Mouse (Mus musculus): ENCODE data around the gene Slfn2. TPM values are rescaled to one million over a fixed set of nuclear protein-coding genes. Genes with fewer than 3 reads are reported as not detected.

Gene Slfn2
- polyA plus RNA-seq, 1 experiment from 2014 or later, result 0.61 TPM

DNA sequence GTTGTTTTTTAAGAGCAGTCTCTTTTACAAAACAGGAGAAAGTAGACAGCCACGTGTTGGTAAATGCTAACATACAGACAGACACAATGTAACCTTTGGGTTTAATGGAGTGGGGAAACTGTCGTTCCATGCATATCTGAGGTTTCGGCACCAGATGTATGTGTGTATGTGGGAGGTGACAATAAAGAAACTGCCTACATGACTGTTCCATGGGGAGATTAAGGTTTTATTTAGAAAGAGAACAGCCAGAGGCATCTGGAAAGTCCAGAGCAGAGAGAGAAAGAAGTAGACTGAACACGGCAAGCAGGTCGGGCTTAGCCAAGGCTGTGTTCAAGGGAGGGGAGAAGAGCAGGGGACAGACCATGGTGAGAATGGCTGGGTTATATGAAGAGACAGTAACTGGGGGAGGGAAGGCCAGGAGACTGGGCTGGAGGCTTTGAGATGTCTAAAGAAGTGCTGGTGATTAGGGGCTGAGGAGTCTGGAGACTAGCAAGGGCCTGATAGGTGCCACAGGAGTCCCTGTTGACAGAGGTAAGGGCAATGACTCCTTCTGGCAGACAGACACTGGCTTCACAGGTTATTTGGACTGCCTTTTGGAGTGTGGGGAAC, 4.4 kb upstream of the Slfn2 start:
- Histone ChIP-seq H3K27ac (no peak overlapping the region), H3K4me1 (no peaks in the 10 kb centered on the region), H3K9me3 (replicated peaks) (no peaks in the 10 kb centered on the region), H3K36me3 (ENCODE audit: poor library complexity, severe bottlenecking) (no peaks in the 10 kb centered on the region), H3K4me3 (no peak overlapping the region), H3K9ac (no peak overlapping the region), H3K27me3 (no peaks in the 10 kb centered on the region), H3K4me2 (no peak overlapping the region)
- 79% methylated on average over 5 of the region's 5 CpGs for WGBS
- ATAC-seq, result no peak

DNA sequence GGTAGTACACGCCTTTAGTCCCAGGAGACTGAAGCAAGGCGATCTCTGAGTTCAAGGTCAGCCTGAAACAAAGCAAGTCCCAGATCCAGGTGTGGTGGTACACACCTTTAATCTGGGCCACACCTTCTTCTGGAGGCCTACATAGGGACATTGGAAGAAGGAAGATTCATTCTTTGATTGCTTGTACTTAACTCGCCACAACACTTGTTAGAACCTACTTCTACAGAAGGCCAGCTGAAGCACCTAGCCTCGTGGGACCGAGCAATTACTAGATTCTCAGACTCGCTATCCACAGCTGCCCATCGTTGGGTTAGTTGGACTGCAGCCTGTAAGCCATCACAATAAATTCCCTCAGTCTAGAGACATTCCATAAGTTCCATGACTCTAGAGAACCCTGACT, 3.1 kb upstream of the Slfn2 start:
- H3K4me3 ChIP-seq, result no peak overlapping the region
- no peak overlapping the region for H3K27ac ChIP-seq
- H3K9ac ChIP-seq, result no peak overlapping the region
- peaks cover 4% of the 10 kb centered on the region; the same call in 1 of the 2 replicates for H3K4me1 ChIP-seq
- no peaks in the 10 kb centered on the region for H3K9me3 ChIP-seq (replicated peaks)
- H3K27me3 ChIP-seq, result no peaks in the 10 kb centered on the region
- no peak for ATAC-seq
- no peaks in the 10 kb centered on the region for H3K36me3 ChIP-seq (ENCODE audit: poor library complexity, severe bottlenecking)
- 90% methylated on average over 7 of the region's 7 CpGs for WGBS
- no peak overlapping the region for H3K4me2 ChIP-seq

DNA sequence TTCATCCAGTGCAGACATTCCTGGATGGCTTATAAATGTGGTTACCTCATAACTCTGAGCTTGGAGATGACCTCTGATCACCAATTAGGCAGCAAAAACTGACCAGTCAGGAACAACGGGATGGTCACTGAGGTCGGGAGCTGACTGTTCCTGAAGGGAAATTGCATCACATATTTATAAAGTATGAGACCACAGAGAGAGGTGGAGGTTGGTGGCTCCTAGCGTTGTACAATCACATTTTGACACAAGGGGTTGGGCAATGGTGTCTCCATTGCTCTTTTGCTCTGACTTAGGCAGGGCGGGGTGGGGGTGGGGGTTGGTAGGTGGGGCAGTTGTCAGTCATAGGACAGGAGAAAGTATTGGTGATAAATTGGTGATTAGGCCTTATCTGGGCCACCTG, 1.8 kb upstream of the Slfn2 start:
- Histone ChIP-seq H3K4me1 (peaks cover 8% of the 10 kb centered on the region; the same call in 1 of the 2 replicates), H3K4me2 (no peak overlapping the region), H3K9ac (no peak overlapping the region), H3K27me3 (no peaks in the 10 kb centered on the region), H3K9me3 (replicated peaks) (no peaks in the 10 kb centered on the region), H3K36me3 (ENCODE audit: poor library complexity, severe bottlenecking) (no peaks in the 10 kb centered on the region), H3K27ac (no peak overlapping the region), H3K4me3 (no peak overlapping the region)
- no peak for ATAC-seq
- WGBS, result 85% methylated on average over 4 of the region's 4 CpGs

DNA sequence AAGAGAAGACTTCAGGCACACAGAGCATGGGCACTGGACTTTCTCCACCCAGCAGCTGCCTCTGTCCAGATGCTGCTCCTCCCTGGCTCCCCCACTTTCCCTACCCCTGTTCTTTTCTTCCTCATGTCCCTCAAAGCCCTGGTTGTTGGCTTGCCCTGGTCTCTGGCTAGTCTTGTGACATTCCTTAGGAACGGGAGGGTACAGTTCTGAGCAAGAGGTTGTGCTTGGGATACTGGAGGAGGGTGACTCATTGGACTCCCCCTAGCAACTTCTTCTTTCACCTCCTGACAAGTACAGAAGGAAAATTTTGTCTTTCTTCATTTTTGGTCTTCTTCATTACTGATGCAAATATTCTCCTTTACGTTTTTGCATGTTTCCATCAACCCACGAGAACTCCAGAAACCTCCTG, 967 bp upstream of the Slfn2 start:
- no peak overlapping the region for H3K9ac ChIP-seq
- 69% methylated on average over 3 of the region's 3 CpGs for WGBS

DNA sequence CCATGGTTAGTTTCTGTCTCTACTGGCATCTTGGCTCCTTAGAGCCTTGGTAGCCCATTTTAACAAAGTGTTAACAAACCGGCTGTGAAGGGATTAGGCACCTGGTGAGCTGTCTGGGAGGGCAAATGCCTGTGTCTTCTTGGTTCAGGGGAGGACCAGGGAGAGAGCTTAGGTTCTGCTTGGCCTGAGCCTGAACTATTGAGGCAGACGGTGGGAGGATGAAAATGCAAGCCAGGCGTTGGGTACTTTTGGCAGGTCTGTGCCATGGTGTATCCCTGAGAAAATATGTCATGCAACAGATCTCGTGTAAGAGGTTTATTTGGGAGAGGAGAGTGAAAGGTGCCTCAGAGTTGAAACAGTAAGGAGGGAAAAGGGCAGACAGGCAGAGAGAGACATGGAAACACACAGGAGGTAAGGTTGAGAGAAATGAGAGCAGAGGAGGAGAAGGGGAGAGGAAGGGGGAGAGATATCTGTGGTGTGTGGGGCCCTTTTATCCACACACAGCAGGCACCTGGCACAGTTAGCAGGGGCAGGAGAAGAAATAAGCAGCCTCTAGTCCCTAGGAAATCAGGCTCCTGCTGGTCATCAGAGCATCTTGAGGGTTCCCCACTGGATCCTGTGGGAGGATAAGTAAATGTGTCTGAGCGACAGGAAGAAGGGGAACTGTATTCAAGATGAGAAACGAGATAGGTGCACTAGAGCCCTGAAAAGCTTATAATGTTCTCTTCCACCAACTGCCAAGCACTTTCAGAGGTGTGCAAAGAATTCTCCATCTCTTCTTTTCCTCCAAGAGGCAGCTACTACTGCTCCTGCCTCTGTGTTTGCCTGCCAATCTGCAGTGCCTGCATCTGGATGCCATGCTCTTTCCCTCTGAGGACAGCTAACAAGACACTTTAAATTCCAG, 781 bp downstream of the Slfn2 start:
- H3K27ac ChIP-seq, result no peak overlapping the region
- no peaks in the 10 kb centered on the region for H3K27me3 ChIP-seq
- peaks cover 8% of the 10 kb centered on the region; the same call in 1 of the 2 replicates for H3K4me1 ChIP-seq
- no peak overlapping the region for H3K9ac ChIP-seq
- H3K36me3 ChIP-seq (ENCODE audit: poor library complexity, severe bottlenecking), result no peaks in the 10 kb centered on the region
- no peak overlapping the region for H3K4me2 ChIP-seq
- H3K4me3 ChIP-seq, result no peak overlapping the region
- ATAC-seq, result no peak
- 17% methylated on average over 6 of the region's 6 CpGs for WGBS
- no peaks in the 10 kb centered on the region for H3K9me3 ChIP-seq (replicated peaks)

More for the DNA sequence above, 967 bp upstream of the Slfn2 start:
- ATAC-seq, result no peak
- Histone ChIP-seq H3K4me3 (no peak overlapping the region), H3K36me3 (ENCODE audit: poor library complexity, severe bottlenecking) (no peaks in the 10 kb centered on the region), H3K27ac (no peak overlapping the region), H3K4me1 (peaks cover 8% of the 10 kb centered on the region; the same call in 1 of the 2 replicates), H3K27me3 (no peaks in the 10 kb centered on the region), H3K4me2 (no peak overlapping the region), H3K9me3 (replicated peaks) (no peaks in the 10 kb centered on the region)

DNA sequence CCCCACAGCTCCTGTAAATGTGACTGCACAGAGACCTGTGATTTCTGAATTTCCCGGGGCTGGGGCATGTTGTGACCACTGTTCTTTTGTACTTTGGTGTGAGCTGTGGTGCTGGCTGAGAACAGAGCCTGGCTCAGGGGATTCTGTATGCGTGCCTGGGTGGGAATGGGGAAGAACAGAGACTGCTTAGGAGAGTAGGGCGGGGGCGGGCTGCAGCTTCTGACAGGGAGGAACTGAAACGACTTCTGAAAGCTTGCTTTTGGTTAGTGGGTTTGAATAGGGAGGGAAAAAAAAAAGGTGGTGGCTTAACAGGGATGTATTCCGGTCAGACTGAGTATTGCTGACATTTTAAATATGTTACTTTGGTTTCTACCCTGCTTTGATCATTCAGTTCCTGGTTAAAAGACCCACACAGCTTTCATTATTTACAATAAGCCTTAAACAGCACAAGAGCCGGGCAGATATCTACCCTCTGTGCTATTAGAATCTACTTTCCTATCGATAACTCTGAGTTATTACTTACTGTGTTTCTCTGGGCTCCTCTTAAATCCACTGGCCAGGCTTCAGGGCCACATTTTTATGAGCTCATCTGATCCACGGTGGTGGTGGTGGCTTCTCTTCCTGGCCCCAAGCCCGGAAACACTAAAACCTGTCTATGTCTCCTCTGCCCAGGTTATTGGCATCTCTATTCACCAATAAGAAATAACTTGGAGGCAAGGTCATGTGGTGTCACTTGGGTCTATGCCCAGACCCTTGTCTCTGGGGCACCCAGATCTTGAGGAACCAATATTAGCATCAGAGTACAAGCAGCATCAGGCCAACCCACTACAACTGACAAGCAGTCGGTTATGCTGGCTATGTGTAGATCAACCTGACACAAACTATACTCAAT, 2.0 kb downstream of the Slfn2 start:
- H3K9me3 ChIP-seq (replicated peaks), result no peaks in the 10 kb centered on the region
- H3K36me3 ChIP-seq (ENCODE audit: poor library complexity, severe bottlenecking), result no peaks in the 10 kb centered on the region
- no peak overlapping the region for H3K27ac ChIP-seq
- no peak for ATAC-seq
- H3K4me2 ChIP-seq, result no peak overlapping the region
- H3K27me3 ChIP-seq, result no peaks in the 10 kb centered on the region
- H3K4me3 ChIP-seq, result no peak overlapping the region
- WGBS, result 36% methylated on average over 11 of the region's 11 CpGs
- H3K9ac ChIP-seq, result no peak overlapping the region
- H3K4me1 ChIP-seq, result peaks cover 8% of the 10 kb centered on the region; the same call in 1 of the 2 replicates

DNA sequence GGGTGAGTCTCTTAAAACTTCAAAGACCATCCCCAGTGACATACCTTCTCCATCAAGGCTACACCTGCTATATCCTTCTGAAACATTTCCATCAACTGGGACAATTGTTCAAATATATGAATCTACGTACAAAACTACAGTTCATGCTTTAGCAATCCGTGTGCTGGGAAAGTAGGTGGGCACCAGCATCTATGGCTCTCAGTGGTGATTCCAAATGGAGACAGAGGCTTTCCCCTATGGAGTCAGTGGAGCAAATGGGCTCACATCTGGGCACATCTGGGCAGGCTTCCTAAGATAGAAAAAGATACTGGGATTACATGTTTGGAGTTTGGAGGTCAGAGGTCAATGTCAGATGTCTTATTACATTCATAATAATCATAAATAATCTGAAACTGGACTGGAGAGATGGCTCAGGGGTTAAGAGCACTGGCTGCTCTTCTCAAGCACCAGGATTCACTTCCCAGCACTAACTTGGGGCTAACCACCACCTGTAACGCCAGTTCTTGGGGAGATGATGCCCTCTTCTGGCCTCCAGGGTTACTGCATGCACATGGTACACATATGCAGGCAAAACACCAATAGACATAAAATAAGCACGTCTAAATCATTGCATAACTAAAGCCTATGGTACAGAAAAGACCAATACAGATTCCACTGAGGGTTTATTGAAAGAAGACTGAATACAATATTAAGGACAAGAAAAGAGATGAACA, 3.2 kb downstream of the Slfn2 start:
- Histone ChIP-seq H3K9me3 (replicated peaks) (no peaks in the 10 kb centered on the region), H3K4me2 (no peak overlapping the region), H3K27me3 (no peaks in the 10 kb centered on the region), H3K36me3 (ENCODE audit: poor library complexity, severe bottlenecking) (no peaks in the 10 kb centered on the region), H3K27ac (no peak overlapping the region), H3K4me1 (peaks cover 8% of the 10 kb centered on the region; the same call in 1 of the 2 replicates), H3K9ac (no peak overlapping the region), H3K4me3 (no peak overlapping the region)
- ATAC-seq, result no peak
- WGBS, result 80% methylated on average over 4 of the region's 4 CpGs

DNA sequence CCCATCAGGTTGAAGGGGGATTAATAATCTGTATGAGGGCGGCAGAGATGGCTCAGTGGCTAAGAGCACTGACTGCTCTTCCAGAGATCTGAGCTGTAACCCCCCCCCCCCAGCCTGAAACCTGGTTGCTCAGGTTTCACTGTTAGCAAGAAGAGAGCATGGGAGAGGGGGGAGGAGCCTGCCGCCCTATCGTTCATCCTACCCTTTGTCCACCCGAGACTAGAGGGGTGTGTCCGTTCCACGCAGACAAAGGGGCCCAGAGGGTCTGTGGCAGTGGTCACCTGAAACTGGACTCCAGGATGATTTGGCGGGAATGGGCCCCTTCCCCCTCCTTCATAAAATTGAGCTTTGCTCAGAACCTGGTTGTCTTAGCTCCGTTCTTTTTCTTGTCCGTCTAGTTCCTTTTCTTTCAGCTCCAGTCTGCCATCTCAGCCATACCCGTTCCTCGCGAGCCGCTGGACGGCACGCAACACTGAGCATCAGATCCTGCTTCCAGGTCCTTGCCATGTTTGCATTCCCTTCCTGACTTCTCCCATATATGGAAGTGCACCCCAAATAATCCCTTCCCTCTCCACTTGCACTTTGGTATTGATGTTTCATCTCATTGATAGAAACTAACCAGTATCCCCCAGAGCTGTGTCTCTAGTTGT, 5.5 kb downstream of the Slfn2 start:
- Histone ChIP-seq H3K9ac (no peak overlapping the region), H3K4me1 (peaks cover 8% of the 10 kb centered on the region; the same call in 1 of the 2 replicates), H3K4me2 (no peak overlapping the region), H3K27me3 (no peaks in the 10 kb centered on the region), H3K27ac (no peak overlapping the region), H3K36me3 (ENCODE audit: poor library complexity, severe bottlenecking) (no peaks in the 10 kb centered on the region), H3K9me3 (replicated peaks) (no peaks in the 10 kb centered on the region), H3K4me3 (no peak overlapping the region)
- ATAC-seq, result no peak
- 86% methylated on average over 15 of the region's 15 CpGs for WGBS

DNA sequence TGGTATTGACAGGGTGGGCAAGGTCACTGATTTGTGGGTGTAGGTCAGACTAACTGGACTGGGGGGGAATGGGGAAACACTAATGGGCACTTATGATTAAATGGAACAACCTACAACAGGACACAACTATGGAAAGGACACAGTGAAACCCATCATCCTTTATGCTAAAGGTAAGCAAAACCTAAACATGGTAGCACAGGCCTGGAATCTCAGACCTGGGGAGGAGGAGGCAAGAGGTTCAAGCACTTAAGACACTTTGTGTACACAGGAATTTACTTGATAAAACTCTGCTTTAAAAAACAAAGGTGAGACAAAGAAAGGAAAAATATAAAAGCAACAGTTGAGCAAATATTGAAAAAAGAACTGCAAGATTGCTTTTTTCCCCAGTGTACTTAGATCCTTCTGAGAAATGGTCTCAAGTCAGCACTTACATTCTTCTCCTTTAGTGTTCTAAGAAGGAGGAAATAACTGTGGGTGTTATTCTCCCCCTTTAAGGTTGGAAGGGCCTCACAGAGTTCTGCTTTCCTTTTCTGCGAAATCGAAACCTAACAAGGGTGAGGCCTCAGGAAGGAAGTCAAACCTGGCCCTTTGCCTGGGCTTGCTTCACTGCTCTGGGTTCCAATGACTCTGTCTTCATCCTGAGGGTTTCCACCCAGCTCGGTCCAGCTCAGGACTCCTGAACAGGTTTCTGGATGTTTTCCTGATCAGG, 13.0 kb downstream of the Slfn2 start:
- Histone ChIP-seq H3K27ac (no peak overlapping the region), H3K9ac (no peak overlapping the region), H3K4me3 (no peak overlapping the region), H3K4me2 (no peak overlapping the region), H3K27me3 (no peaks in the 10 kb centered on the region), H3K4me1 (no peaks in the 10 kb centered on the region), H3K36me3 (ENCODE audit: poor library complexity, severe bottlenecking) (no peaks in the 10 kb centered on the region), H3K9me3 (replicated peaks) (no peaks in the 10 kb centered on the region)
- no peak for ATAC-seq
- 88% methylated on average over 3 of the region's 3 CpGs for WGBS

DNA sequence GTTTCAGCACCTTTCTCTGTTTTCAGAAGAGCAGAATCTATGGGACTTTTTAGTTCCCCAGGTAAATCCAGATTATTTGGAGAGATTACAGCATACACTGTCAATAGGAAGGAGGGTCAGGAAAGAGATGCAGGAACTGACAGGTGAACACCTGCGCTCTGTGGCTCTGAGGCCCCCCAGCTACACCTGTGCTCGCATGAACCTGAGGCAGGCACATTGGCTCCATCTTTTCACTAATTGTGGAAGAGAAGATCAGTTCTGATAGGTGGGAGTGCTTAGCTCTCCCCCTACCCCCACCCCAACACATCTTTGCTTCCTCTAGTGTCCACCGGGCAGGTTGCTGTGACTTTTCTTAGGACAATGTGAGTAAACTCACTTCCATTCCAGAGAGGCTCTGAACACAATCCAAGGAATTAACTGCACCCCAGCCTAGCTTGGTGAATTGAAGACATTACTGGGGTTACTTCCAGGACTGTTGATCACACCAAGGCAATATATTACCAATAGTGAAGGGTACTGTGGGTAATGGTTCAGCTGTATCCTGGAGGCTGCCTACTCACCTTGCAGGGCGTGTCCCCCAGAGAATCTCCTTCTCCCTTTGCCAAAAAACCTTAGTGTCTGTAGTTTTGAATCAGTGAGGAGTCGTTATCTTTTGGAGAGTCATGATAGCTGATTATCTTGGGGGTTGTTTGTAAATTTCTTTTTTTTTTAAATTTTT, 13.7 kb downstream of the Slfn2 start:
- Histone ChIP-seq H3K27ac (no peak overlapping the region), H3K36me3 (ENCODE audit: poor library complexity, severe bottlenecking) (no peaks in the 10 kb centered on the region), H3K9ac (no peak overlapping the region), H3K4me1 (no peaks in the 10 kb centered on the region), H3K27me3 (no peaks in the 10 kb centered on the region), H3K9me3 (replicated peaks) (no peaks in the 10 kb centered on the region), H3K4me3 (no peak overlapping the region), H3K4me2 (no peak overlapping the region)
- ATAC-seq, result no peak
- 86% methylated on average over 5 of the region's 5 CpGs for WGBS
